Mouse (Mus musculus) lung, postnatal 0 days (tissue): ENCODE data around the gene Tas2r126.

Source experiments
- CTCF ChIP-seq: IDR thresholded peaks from 2 replicates; pipeline ENCODE4 v1.5.1; 2016; ENCODE audit warnings: antibody characterized with exemption, mild to moderate bottlenecking
- EP300 ChIP-seq: IDR thresholded peaks from 2 replicates; pipeline ENCODE4 v1.6.1; 2016; ENCODE audit warnings: antibody characterized with exemption, mild to moderate bottlenecking, control low read depth

- TF ChIP-seq CTCF (no peak), EP300 (no peak)
These were observed 1.2 kb downstream of the Tas2r126 start for GRCm38 (mm10) chr6:42435490-42435889.
